Mouse (Mus musculus): ENCODE measurements at regions not wholly inside any gene's neighbourhood (a gene's known extent, or its start where the extent isn't known, plus 50 kb on each side); places are given as distances from the start of the nearest gene placed in this dataset.

DNA sequence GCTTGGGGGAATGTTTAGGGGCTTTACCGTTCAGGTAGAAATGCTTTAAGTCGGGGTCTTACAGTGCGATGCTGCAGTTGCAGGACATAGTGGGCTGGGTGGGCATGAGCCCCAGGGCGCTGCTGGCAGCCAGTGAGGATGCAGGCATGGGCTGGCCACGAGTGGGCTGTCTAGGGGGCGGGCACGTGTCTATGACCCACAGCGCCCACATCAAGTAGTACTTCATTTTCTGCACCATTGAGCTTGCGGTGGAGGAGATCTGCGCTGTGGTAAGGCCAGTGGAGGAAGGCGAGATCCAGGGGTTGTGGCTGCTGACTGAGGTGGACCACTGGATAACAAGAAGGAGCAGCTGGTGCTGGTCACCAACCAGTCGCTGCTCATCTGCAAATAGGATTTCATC lies 52.4 kb upstream of the Olfr291 start:
- TF ChIP-seq GATA1 (IDR thresholded peaks at IDR 0.05; ENCODE audit: low read length), result no peak
- TF ChIP-seq TAL1 (IDR thresholded peaks at IDR 0.05; ENCODE audit: low read length), result no peak
